Mouse (Mus musculus) liver, embryonic 12.5 days (tissue): ENCODE results near the gene Duox1. TPM values are rescaled to one million over a fixed set of nuclear protein-coding genes. Genes with fewer than 3 reads are reported as not detected.
"Not testable (repeated sequence)": the region's sequence is repeated elsewhere in the genome, so short reads cannot be mapped to it uniquely, and the experiment has no call there.

Source experiments
- ATAC-seq: fragments of 200-750 bp; cut with Nextera tagmentation; 2 replicates; pipeline ENCODE4 v1.8.0; 2017; ENCODE audit warnings: moderate number of reproducible peaks, mild to moderate bottlenecking, moderate library complexity
- H3K27ac ChIP-seq: fragments of 300-500 bp; sonication (generic); 2 replicates; pipeline ENCODE4 v1.5.1; 2016; ENCODE audit warnings: mild to moderate bottlenecking
- H3K27me3 ChIP-seq: fragments of 300-500 bp; sonication (generic); replicated peaks from 2 replicates; pipeline ENCODE4 v1.6.1; 2016; ENCODE audit warnings: mild to moderate bottlenecking, moderate library complexity
- H3K36me3 ChIP-seq: fragments of 300-500 bp; sonication (generic); 2 replicates; pipeline ENCODE4 v1.6.1; 2016; ENCODE audit warnings: mild to moderate bottlenecking, moderate library complexity
- H3K4me1 ChIP-seq: fragments of 300-500 bp; sonication (generic); 2 replicates; pipeline ENCODE4 v1.6.1; 2016
- H3K4me2 ChIP-seq: fragments of 300-500 bp; sonication (generic); 2 replicates; pipeline ENCODE4 v1.6.1; 2016; ENCODE audit warnings: mild to moderate bottlenecking, moderate library complexity
- H3K4me3 ChIP-seq: fragments of 300-500 bp; sonication (generic); 2 replicates; pipeline ENCODE4 v1.5.1; 2016; ENCODE audit warnings: mild to moderate bottlenecking, moderate library complexity
- H3K9ac ChIP-seq: fragments of 300-500 bp; sonication (generic); 2 replicates; pipeline ENCODE4 v1.6.1; 2016; ENCODE audit warnings: mild to moderate bottlenecking, moderate library complexity
- H3K9me3 ChIP-seq: fragments of 300-500 bp; sonication (generic); replicated peaks from 2 replicates; pipeline ENCODE4 v1.6.1; 2016; ENCODE audit warnings: mild to moderate bottlenecking, moderate library complexity
- WGBS: fragments of 180-500 bp; shearing (Covaris S2); methylation state at CpG from one replicate; pipeline ENCODE4 v1.1.7; 2016; ENCODE audit not compliant: insufficient replicate concordance; 5-methylcytosine and 5-hydroxymethylcytosine counted together
- polyA plus RNA-seq: library from polyadenylated mRNA; unstranded; fragments of >200 nt; fragmentation: Nextera tagmentation; extraction: Ambion mirVana; gene quantifications from 2 replicates; pipeline ENCODE4 v1.2.1, GENCODE M21; 2016

Gene Duox1
- polyA plus RNA-seq, 1 experiment from 2014 or later: not detected

DNA sequence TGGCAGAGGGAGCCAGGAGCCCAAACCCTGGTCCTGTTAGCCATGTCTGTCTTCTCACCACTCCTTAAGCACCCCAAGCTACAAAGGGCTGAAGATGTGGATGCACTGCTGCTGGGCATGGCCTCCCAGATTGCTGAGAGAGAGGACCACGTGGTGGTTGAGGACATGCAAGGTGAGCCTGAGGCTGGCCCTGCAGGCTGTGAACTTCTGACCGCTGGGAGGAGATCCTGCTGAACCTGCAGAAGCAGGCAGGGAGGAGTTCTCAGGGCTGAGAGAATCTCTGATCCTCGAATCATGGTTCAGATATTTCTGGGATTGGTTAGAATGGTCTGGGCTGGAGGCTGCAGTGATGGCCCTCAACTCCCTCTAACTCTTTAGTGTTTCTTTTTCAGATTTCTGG, 8.5 kb downstream of the Duox1 start:
- no peaks in the 10 kb centered on the region for H3K4me1 ChIP-seq
- no peak overlapping the region for H3K4me2 ChIP-seq
- no peak for ATAC-seq
- 32% methylated on average over 3 of the region's 3 CpGs for WGBS
- H3K4me3 ChIP-seq: no peak overlapping the region
- no peaks in the 10 kb centered on the region for H3K9me3 ChIP-seq
- H3K27ac ChIP-seq: no peak overlapping the region
- H3K36me3 ChIP-seq: no peaks in the 10 kb centered on the region
- peaks cover 12% of the 10 kb centered on the region; the same call in 1 of the 2 replicates for H3K27me3 ChIP-seq
- no peak overlapping the region for H3K9ac ChIP-seq

DNA sequence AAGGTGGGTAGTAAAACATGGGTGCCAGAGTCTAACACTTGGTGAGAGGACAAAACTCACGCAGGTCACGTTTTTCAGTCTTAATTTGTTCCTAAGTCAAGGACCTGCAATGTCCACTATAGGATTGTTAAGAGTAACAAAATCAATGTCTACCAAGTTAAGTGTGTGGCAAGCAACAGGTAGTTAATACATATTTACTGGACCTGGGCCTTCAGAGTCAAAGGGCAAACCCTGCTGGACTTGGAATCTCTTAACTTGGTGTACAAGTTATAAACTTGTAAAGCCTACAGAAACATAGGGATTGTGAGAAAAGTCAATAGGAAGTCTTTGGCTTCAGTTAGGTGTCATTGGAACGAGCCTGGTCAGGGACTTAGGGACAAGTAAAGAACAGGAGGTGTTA, 9.1 kb downstream of the Duox1 start:
- ATAC-seq: no peak
- 48% methylated on average over 3 of the region's 3 CpGs for WGBS

DNA sequence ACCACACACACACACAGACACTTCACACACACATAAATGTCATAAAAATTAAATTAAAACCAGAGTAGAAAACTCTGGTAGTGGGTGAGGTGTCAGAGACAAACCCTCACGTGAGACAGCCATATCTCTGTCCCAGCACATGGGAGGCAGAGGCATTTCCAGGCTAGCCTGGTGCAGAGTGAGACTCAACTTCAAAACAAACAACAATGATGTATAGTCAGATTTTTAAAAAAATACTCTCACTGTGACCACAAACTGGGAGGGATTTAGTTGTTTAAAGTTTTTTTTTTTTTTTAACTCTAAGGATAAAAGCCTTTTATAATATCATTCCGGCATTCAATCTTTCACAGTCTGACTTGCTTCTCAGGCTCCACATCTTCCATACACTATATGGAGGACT, 9.9 kb downstream of the Duox1 start:
- WGBS: 64% methylated on average over 2 of the region's 2 CpGs
- Histone ChIP-seq H3K9me3 (no peaks in the 10 kb centered on the region), H3K4me1 (no peaks in the 10 kb centered on the region), H3K36me3 (no peaks in the 10 kb centered on the region), H3K4me2 (no peak overlapping the region), H3K27ac (no peak overlapping the region), H3K4me3 (no peak overlapping the region), H3K27me3 (peaks cover 7% of the 10 kb centered on the region; the same call in 1 of the 2 replicates), H3K9ac (no peak overlapping the region)
- no peak for ATAC-seq

More for the DNA sequence above, 9.1 kb downstream of the Duox1 start:
- Histone ChIP-seq H3K4me3 (no peak overlapping the region), H3K27me3 (peaks cover 7% of the 10 kb centered on the region; the same call in 1 of the 2 replicates), H3K9me3 (no peaks in the 10 kb centered on the region), H3K4me1 (no peaks in the 10 kb centered on the region), H3K4me2 (no peak overlapping the region), H3K9ac (no peak overlapping the region), H3K36me3 (no peaks in the 10 kb centered on the region), H3K27ac (no peak overlapping the region)

DNA sequence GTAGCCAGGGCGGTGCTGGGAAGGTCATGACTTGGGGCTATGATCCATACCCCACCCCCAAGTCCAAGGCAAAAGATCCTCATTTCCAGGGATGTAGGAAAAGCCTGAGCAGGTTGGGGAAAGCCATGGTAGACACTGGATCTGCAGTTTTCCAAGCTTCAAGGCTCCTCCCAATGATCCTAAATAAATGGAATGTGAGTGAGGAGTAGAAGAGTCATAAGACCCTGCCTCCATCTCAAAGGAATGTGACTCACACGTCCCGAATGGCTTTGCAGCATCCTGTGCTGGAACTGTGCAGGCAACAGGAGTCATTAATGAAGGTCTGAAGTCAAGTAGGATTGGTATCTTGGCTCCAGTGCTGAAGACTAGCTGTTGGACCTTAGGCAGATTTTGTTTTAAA, 12.5 kb downstream of the Duox1 start:
- H3K27me3 ChIP-seq: peaks cover 7% of the 10 kb centered on the region; the same call in 1 of the 2 replicates
- H3K36me3 ChIP-seq: no peaks in the 10 kb centered on the region
- H3K9ac ChIP-seq: no peak overlapping the region
- no peak overlapping the region for H3K27ac ChIP-seq
- WGBS: 67% methylated on average over 3 of the region's 3 CpGs
- no peak overlapping the region for H3K4me3 ChIP-seq
- H3K9me3 ChIP-seq: no peaks in the 10 kb centered on the region
- H3K4me2 ChIP-seq: no peak overlapping the region
- no peaks in the 10 kb centered on the region for H3K4me1 ChIP-seq
- ATAC-seq: no peak

DNA sequence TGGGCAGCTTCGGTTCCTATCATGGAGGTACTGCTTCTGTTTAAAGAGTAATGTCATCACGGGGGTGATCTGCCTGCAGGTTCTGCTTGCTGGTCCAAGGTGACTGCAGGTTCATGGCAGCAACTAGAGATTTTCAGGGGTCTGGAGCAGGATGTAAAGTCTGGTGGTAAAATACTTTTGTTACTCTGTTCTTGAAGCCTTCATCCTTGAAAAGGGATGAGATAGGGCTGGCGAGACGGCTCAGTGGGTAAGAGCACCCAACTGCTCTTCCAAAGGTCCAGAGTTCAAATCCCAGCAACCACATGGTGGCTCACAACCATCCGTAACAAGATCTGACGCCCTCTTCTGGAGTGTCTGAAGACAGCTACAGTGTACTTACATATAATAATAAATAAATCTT, 14.8 kb downstream of the Duox1 start:
- 63% methylated on average over 6 of the region's 6 CpGs for WGBS
- H3K27ac ChIP-seq, H3K4me2 ChIP-seq, H3K27me3 ChIP-seq, H3K36me3 ChIP-seq, H3K9me3 ChIP-seq, H3K4me3 ChIP-seq, H3K9ac ChIP-seq, H3K4me1 ChIP-seq, ATAC-seq: not testable (repeated sequence)

DNA sequence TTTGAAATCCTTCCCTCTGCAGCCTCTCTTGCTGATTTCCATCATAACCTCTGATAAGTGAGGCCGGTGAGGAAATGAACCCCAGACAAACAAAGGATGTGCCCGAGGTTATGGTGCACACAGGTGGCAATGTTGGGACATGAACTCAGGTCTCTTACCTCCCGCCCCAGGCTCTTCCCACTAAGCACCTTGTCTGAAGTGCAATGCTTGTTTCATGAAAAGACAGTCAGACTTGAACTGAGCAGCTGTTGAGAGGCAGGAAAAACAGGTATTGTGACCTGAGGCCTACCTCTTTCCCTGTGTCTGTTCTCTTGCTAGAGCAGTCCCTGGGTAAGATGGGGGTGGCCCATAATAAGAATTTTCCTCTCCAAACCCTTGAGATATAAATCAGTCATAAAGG, 16.8 kb downstream of the Duox1 start:
- 75% methylated on average over 3 of the region's 3 CpGs for WGBS

DNA sequence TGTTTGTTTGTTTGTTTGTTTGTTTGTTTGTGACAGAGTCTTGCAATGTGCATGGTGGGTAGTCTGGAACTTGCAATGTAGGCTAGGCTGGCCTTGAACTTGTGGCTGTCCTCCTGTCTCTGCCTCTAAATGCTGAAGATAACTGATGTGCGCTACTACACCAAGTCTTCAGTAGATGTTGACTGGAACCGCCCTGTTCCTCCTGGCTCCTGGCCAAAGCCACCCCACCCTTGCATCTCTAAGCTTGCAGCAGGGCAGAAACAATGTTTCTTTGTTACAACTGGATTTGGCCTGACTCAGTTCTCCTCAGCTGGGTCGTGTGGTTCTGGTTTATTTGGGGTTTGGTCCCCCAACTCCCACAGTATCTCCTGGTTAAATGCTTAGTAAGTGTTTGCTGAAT, 18.7 kb downstream of the Duox1 start:
- peaks cover 37% of the 10 kb centered on the region for H3K27me3 ChIP-seq
- no peak overlapping the region for H3K27ac ChIP-seq
- no peak for ATAC-seq
- no peaks in the 10 kb centered on the region for H3K4me1 ChIP-seq
- H3K9me3 ChIP-seq: no peaks in the 10 kb centered on the region
- no peak overlapping the region for H3K4me3 ChIP-seq
- H3K36me3 ChIP-seq: no peaks in the 10 kb centered on the region
- no peak overlapping the region for H3K4me2 ChIP-seq
- H3K9ac ChIP-seq: no peak overlapping the region
- WGBS: 54% methylated on average over 3 of the region's 3 CpGs

More for the DNA sequence above, 16.8 kb downstream of the Duox1 start:
- Histone ChIP-seq H3K27me3 (peaks cover 26% of the 10 kb centered on the region), H3K27ac (no peak overlapping the region), H3K9ac (no peak overlapping the region), H3K9me3 (no peaks in the 10 kb centered on the region), H3K4me3 (no peak overlapping the region), H3K36me3 (no peaks in the 10 kb centered on the region), H3K4me2 (no peak overlapping the region), H3K4me1 (no peaks in the 10 kb centered on the region)
- no peak for ATAC-seq

DNA sequence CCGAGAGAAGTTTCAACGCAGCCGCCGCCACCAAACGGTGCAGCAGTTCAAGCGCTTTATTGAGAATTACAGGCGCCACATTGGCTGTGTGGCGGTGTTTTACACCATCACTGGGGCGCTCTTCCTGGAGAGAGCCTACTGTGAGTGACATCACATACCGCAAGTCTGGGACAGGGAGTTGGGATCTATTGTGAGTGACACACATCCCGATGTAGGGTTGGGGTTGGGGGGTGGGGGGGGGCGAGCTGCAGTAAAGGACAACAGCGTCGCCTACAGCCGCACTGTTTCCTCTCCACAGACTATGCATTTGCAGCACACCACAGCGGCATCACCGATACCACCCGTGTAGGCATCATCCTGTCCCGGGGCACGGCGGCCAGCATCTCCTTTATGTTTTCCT, 21.8 kb downstream of the Duox1 start:
- WGBS: 45% methylated on average over 21 of the region's 21 CpGs
- H3K27ac ChIP-seq: no peak overlapping the region
- no peak for ATAC-seq
- H3K4me1 ChIP-seq: no peaks in the 10 kb centered on the region
- H3K36me3 ChIP-seq: no peaks in the 10 kb centered on the region
- no peaks in the 10 kb centered on the region for H3K9me3 ChIP-seq
- H3K27me3 ChIP-seq: peaks cover 46% of the 10 kb centered on the region
- no peak overlapping the region for H3K9ac ChIP-seq
- H3K4me3 ChIP-seq: no peak overlapping the region
- H3K4me2 ChIP-seq: no peak overlapping the region

DNA sequence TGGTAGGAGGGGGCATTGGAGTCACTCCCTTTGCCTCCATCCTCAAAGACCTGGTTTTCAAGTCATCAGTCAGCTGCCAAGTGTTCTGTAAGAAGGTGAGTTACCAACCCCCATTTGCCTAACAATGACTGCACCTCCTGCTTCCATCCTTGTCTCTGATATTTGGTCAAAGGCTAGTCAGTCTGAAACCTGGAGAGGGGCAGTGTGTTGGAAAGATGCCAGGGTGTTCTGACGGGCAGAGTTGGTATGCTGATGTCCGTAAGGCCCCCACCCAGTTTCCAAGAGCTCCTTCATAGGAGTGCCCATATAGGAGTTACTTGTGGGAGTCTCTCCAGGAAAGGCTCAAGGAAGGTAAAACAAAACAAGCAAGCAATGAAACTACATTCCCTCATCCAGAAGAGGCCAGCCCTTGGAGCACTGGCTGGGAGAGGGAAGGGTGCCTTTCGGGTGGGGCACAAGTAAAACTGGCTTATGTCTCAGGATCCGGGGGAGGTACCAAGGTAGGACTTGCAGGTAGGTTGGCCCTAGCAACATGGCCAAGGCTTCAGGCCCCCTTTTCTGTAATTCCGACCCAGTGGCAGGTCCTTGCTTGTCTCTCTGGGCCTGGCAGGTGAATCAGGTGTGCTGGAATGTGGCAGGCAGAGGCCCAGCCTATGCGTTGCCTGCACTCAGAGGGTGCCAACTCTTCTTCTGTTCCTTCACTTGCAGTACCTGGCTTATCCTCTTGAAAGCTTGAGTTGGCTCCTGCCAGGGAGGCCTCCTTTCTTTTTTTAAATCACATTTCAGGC, 29.8 kb downstream of the Duox1 start:
- 72% methylated on average over 6 of the region's 6 CpGs for WGBS
- Histone ChIP-seq H3K36me3 (no peaks in the 10 kb centered on the region), H3K27ac (no peak overlapping the region), H3K4me1 (peaks cover 22% of the 10 kb centered on the region), H3K9ac (no peak overlapping the region), H3K27me3 (peaks cover 18% of the 10 kb centered on the region), H3K9me3 (no peaks in the 10 kb centered on the region), H3K4me3 (no peak overlapping the region), H3K4me2 (no peak overlapping the region)
- ATAC-seq: no peak

DNA sequence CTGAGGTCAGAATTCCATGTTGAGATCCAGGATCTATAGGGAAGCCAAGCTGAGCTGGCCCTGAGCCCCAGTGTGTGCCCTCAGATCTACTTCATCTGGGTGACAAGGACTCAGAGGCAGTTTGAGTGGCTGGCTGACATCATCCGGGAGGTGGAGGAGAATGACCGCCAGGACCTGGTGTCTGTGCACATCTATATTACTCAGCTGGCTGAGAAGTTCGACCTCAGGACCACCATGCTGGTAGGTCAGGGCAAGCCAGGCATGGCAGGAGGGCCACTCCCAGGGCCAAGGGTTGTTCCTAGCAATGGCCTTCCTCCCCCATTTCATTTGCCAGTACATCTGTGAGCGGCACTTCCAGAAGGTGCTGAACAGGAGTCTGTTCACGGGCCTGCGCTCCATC, 30.7 kb downstream of the Duox1 start:
- not testable (repeated sequence) for ATAC-seq

DNA sequence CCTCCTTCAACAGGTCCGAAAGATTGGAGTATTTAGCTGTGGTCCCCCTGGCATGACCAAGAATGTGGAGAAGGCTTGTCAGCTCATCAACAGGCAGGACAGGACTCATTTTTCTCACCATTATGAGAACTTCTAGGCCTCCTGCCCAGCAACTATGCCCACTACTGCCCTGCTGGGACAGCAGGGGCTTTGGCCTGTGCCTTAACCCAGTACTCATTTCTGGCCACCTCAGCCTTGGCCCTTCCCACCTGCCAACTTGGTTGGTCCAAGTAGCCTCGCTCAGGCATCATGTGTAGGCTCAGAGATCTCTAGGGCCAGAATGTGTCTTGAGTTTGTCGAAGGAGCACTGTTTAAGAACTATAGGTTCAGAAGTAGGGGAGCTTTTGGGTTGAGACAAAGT, 31.8 kb downstream of the Duox1 start:
- Histone ChIP-seq H3K27ac (no peak overlapping the region), H3K4me1 (peaks cover 25% of the 10 kb centered on the region), H3K4me3 (no peak overlapping the region), H3K9ac (no peak overlapping the region), H3K27me3 (peaks cover 18% of the 10 kb centered on the region), H3K9me3 (no peaks in the 10 kb centered on the region), H3K4me2 (no peak overlapping the region), H3K36me3 (no peaks in the 10 kb centered on the region)
- no peak for ATAC-seq
- 73% methylated on average over 3 of the region's 3 CpGs for WGBS

More for the DNA sequence above, 30.7 kb downstream of the Duox1 start:
- Histone ChIP-seq H3K4me1 (peaks cover 25% of the 10 kb centered on the region), H3K27me3 (peaks cover 18% of the 10 kb centered on the region)
- H3K4me3 ChIP-seq, H3K4me2 ChIP-seq, H3K9ac ChIP-seq, H3K27ac ChIP-seq, H3K9me3 ChIP-seq, H3K36me3 ChIP-seq: not testable (repeated sequence)
- 80% methylated on average over 6 of the region's 6 CpGs for WGBS

DNA sequence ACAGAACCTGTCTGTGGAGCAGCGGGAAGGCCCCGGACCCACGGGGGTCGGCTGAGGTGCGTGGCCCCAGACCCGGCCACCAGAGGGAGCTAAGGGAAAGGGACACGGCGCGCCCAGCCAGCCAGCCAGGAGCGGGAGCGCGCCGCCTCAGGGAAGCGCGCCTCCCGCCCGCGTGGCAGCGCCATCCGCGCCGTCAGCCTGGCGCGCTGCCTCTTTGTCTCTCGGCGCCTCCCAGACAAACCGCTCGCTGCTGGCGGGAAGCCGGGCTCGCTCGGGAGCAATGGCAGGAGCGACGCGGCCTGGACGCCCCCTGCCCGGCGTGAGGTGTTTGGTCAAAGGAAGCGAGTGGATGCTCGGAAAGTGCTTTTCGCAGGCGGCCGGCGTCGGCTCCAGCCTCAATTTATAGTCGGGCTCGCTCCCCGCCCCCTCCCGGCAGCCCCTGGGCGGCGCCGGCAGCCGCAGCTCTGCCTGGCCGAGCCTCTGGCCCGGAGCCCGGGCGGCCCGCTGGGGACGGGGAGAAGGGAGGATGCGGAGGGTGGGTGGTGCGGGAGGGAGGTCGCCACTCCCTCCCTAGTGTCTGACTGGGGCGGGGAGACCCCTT, 33.2 kb downstream of the Duox1 start:
- peak overlapping the region; percentile 73 for H3K4me3 ChIP-seq
- H3K9me3 ChIP-seq: no peaks in the 10 kb centered on the region
- H3K4me2 ChIP-seq: peak overlapping the region; percentile 95
- peaks cover 9% of the 10 kb centered on the region for H3K36me3 ChIP-seq
- H3K9ac ChIP-seq: peak overlapping the region; percentile 79
- peak; percentile 88 for ATAC-seq
- under 1% methylated on average over 56 of the region's 63 CpGs for WGBS
- peaks cover 25% of the 10 kb centered on the region for H3K4me1 ChIP-seq
- H3K27me3 ChIP-seq: peaks cover 18% of the 10 kb centered on the region
- H3K27ac ChIP-seq: peak overlapping the region; percentile 88
